Mouse (Mus musculus): ENCODE data around the gene Tsnax. TPM values are rescaled to one million over a fixed set of nuclear protein-coding genes. Genes with fewer than 3 reads are reported as not detected.

Tsnax gene
- 63.0 and 71.6 TPM in 2 replicates for total RNA-seq (2017)

DNA sequence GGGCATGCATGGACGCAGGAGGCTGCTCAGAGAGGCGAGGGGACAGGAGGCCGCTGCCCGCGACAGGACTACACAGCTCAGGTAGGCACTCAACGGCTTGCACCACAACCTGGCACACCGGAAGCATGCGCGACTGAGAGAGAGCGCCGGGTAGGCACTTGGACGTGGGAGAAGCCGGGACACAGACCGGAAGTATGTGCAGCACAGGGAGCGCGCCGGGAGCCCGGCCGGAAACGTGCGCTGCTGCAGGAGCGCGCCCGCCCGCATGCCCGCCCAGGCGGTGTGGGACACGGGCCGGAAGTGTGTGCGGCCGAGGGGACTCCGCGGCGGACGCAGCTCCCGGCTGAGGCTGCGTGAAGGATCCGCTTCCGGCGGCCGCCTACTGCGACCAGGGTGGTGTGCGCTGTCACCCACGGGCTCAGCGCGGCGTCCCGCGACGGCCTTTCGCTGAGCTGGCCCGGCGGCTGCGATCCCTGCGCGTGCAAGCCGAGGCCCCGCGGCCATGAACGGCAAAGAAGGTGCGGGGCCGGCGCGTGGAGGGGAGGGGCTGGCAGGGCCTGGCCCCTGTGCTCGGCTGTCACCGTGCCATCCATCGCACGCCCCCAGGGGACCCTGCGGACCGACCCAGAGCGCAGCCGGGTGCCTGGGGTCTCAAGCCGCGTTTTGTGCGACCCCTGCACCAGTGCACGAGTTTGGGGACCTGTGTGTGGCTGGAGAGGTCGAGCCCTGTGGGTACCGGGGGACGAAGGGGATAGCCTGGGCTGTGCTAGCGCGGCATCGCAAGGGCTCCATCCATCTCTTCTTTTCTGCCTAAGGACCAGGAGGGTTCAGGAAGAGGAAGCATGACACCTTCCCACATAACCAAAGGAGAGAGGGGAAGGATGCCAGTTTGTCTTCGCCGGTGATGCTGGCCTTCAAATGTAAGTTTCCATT is at the start of gene Tsnax:
TSS of gene Tsnax (plus strand) at position 303 of the 933 bp plus-strand sequence.
- peak; percentile 63 to 93 for ATAC-seq (replicated peaks in 1 of 2; ENCODE audit: insufficient read depth in 1 of 2, low FRiP score in 2 of 2, low TSS enrichment in 1 of 2, low read depth in 1 of 2, poor library complexity in 2 of 2, severe bottlenecking in 2 of 2)

DNA sequence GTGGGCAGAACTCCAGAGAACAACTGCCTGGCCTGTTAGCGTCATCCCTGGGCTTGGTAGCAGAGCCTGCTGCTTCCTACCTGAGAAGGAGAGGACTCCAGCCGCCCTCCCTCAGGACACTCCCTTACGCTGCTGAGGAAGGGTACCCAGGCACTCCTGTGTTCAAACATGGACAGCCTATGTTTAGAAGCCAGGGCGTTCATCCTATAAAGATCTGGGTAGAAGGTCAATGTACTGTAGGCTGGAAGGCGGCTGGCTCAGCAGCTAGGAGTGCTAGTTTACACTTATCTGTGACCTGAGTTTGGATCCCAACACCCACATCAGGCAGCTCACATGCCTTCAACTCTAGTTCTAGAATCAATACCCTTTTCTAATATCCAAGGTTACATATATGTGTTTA is 49.6 kb upstream of the Tsnax start:
- no peak for ATAC-seq (replicated peaks in 1 of 2; ENCODE audit: insufficient read depth in 1 of 2, low FRiP score in 2 of 2, low TSS enrichment in 1 of 2, low read depth in 1 of 2, poor library complexity in 2 of 2, severe bottlenecking in 2 of 2)

DNA sequence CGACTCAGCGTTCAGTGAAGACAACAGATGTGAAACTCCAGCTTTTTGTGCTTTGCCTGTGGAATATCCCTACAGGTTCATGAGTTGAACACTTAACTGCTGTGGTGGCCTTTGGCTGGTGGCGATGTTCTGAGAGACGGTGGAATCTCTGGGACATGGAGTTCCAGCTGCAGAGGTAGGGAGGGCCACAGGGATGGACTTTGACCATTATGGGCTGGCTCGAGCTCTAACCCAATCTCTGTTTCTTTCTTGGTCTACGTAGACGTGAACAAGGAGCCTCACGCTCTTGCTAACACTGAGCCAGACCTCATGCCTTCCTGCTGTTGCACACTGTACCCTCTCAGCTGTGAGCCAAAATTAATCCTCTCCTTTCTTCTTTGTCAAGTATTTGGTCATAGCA is 47.8 kb upstream of the Tsnax start:
- ATAC-seq (replicated peaks in 1 of 2; ENCODE audit: insufficient read depth in 1 of 2, low FRiP score in 2 of 2, low TSS enrichment in 1 of 2, low read depth in 1 of 2, poor library complexity in 2 of 2, severe bottlenecking in 2 of 2): no peak

DNA sequence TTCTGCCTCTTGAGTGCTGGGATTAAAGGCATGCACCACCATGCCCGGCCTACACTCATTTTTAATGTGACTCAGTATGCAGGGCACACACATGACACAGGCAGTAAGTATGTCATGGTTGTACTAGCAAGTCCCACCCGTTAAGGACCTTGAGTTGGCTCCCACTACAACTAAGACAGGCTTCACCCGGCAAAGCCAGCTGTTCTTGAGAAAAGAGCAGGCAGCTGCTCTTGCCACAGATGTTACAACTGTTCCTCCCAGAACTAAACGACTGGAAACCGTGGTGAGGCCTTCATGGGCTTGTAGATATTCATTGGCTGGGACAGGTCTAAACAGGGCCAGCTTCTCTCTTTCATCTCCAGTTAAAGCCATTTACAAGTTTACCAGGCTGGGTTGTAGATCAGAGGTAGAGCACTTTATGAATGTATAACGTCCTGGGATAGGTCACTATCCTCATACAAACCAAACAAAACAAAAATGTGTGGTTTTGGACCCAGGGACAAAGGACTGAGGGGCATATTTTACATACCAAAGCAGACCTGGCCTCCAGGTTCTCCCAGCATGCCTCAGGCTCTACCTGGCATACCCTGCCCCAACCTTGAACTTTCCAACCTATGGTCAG is 42.4 kb upstream of the Tsnax start:
- ATAC-seq (replicated peaks in 1 of 2; ENCODE audit: insufficient read depth in 1 of 2, low FRiP score in 2 of 2, low TSS enrichment in 1 of 2, low read depth in 1 of 2, poor library complexity in 2 of 2, severe bottlenecking in 2 of 2): no peak

DNA sequence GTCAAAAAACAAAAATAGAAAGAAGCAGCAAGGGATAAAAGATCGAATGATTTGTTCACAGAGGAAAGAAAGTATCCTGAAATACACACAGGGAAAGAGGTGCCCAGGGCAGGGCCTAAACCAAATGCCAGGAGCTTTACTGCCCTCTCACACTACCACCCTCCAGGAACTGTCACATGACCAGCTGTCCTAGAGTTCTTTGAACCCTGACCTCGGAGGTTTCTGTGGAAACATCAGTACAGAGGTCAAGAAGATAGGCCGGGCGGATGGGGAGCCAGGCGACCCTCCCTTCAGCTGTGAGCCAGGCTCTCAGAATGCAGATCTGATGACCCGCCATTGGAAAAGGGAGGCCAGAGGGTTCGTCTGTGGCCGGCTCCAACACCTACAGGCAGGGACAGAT is 39.6 kb upstream of the Tsnax start:
- ATAC-seq (replicated peaks in 1 of 2; ENCODE audit: insufficient read depth in 1 of 2, low FRiP score in 2 of 2, low TSS enrichment in 1 of 2, low read depth in 1 of 2, poor library complexity in 2 of 2, severe bottlenecking in 2 of 2): no peak

DNA sequence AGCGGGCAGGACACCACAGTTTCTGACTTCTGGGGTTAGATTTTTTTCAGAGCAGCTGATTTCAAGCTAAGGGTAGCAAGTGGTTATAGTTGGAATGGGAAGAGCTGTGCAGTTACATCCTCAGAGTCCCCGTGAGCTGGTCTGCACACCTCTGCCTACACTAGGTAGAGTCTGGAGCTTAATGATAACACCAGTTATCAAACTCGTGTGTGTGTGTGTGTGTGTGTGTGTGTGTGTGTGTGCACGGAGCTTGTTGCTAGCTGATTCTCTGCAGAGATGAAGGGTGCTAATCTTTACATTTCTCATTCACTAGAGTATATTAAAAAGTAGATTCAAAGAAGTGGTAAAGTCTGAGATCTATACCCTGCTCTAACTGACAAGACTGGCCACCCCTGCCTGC is 38.5 kb upstream of the Tsnax start:
- no peak for ATAC-seq (replicated peaks in 1 of 2; ENCODE audit: insufficient read depth in 1 of 2, low FRiP score in 2 of 2, low TSS enrichment in 1 of 2, low read depth in 1 of 2, poor library complexity in 2 of 2, severe bottlenecking in 2 of 2)

DNA sequence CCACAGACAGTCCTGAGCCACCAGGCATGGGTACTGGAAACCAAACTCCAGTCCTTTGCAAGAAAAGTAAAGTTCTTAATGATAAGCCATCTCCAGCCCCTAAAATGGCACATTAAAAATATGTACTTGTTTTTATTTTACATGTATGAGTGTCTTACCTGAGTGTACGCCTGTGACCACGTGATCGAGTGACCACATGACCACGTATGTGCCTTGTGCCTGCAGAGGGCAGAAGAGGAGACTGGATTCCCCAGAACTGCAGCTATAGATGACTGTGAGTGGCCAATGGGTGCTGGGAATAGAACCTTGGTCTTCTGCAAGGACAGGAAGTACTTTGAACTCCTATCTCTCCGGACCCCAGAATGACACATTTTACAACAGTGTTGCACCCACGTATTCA is 36.6 kb upstream of the Tsnax start:
- ATAC-seq (replicated peaks in 1 of 2; ENCODE audit: insufficient read depth in 1 of 2, low FRiP score in 2 of 2, low TSS enrichment in 1 of 2, low read depth in 1 of 2, poor library complexity in 2 of 2, severe bottlenecking in 2 of 2): no peak

DNA sequence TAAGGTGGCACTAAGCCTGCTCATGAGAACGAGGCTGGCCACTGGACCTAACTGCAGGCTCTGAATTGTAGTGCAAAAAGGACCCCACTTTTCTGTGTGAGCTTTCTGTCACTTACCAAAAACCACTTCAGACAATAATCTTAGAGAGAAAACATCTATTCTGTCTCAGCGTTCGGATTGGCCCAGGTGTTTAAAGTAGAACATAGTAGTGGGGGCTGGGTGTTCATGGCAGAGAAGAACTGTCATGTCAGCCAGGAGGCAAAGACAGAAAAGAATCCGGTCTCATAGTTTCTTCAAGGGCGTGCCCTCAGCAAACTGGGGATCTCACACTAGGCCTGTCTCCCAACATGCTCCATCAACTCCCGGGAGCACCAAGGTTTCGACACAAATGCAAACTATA is 34.8 kb upstream of the Tsnax start:
- ATAC-seq (replicated peaks in 1 of 2; ENCODE audit: insufficient read depth in 1 of 2, low FRiP score in 2 of 2, low TSS enrichment in 1 of 2, low read depth in 1 of 2, poor library complexity in 2 of 2, severe bottlenecking in 2 of 2): no peak

DNA sequence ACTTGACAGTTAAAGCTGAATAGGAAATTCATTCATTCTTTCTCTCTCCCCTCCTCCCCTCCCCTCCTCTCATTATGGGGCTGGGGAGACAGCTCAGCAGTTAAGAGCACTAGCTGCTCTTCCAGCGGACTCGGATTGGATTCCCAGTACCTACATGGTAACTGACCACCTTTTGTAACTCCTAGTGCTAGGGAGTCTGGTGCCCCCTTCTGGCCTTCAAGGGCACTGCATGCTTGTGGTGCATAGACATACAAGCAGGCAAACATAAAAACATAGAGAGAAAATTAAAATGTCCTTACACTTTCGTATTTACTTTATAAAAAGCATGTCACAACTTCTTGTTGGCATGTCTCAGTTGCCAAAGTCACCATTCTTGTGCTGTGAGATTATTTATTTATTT is 32.8 kb upstream of the Tsnax start:
- no peak for ATAC-seq (replicated peaks in 1 of 2; ENCODE audit: insufficient read depth in 1 of 2, low FRiP score in 2 of 2, low TSS enrichment in 1 of 2, low read depth in 1 of 2, poor library complexity in 2 of 2, severe bottlenecking in 2 of 2)

DNA sequence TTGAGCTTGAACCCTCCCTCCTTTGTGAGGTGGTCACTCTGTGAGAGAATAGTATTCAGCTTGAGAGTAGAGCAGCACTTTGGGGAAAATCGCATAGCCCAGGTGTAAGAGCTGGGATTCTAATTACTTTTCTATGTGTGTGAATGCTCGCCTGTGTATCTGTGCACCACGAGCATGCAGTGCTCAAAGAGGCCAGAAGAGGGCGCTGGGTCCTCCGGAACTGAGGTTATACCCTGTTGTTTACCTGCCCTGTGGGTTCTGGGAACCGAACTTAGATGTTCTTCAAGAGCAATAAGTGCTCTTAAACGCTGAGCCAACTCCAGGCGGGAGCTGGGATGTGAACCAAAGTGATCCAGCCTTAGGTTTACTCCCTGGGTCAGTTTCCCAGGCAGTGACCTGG is 32.0 kb upstream of the Tsnax start:
- no peak for ATAC-seq (replicated peaks in 1 of 2; ENCODE audit: insufficient read depth in 1 of 2, low FRiP score in 2 of 2, low TSS enrichment in 1 of 2, low read depth in 1 of 2, poor library complexity in 2 of 2, severe bottlenecking in 2 of 2)

DNA sequence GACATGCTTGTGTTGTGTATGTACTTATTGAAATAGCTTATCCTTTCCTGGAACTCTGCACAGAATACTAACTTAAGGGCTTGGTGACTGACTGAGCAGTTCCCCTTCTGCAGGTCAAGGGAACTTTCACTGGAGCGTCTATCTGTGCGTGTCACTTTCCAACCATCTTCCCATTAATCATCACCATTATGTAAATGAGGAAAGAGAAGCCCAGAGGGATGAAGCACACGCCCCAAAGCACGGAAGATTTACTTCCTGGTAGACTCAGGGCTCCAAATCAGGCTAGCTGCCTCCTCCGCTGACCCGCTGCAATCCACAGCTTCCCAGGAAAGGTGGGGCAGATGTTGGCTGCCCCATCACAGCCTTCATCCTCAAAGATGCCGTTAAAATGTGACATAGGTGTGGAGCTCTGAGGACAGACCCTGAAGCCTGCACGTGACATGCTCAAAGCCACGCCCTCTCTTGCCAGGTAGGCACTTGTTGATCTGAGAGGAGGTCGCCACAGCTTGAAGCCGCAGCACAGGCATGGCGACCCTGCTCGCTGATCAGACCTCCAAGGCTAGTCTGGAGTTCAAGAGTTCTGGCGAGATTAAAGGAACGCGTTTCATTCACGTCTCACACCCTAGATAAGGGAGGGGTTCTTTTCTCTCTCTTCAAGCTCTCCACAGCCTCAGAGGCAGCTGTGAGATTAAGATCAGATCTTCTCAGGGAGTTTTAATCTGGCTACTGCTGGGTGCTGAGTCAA is 21.7 kb upstream of the Tsnax start:
- ATAC-seq (replicated peaks in 1 of 2; ENCODE audit: insufficient read depth in 1 of 2, low FRiP score in 2 of 2, low TSS enrichment in 1 of 2, low read depth in 1 of 2, poor library complexity in 2 of 2, severe bottlenecking in 2 of 2): no peak

DNA sequence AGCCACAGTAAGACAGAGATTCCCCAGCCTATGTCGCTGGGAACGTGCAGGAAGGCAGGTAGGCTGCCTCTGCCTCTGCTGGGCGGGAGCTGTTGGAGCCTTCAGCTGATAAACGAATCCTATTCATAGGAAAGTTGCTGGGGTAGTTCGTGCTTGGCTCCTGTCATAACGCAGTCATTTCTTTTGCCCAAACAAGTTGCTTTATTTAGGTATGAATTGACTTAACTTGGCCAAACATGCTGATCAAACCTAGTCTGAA is 21.2 kb upstream of the Tsnax start:
- no peak for ATAC-seq (replicated peaks in 1 of 2; ENCODE audit: insufficient read depth in 1 of 2, low FRiP score in 2 of 2, low TSS enrichment in 1 of 2, low read depth in 1 of 2, poor library complexity in 2 of 2, severe bottlenecking in 2 of 2)

DNA sequence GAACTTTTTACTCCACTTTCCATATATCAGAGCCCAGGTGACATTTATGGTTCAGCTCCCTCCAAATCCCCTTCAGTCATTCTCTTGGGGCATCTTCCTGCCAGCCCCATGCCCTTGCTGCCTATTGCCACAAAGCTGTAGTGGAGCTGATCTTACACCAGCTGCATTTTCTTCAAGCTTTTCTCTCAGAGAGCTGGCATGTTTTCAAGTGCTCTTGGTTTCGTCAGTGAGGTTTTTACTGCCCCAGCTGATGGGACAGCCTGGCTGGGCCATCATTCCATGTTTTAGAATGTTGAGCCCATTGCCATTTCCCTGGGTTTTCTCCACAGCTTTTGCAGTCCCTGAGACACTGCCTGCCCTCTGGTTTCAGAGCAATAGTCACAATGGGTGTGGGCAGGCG is 17.0 kb upstream of the Tsnax start:
- ATAC-seq (replicated peaks in 1 of 2; ENCODE audit: insufficient read depth in 1 of 2, low FRiP score in 2 of 2, low TSS enrichment in 1 of 2, low read depth in 1 of 2, poor library complexity in 2 of 2, severe bottlenecking in 2 of 2): no peak

DNA sequence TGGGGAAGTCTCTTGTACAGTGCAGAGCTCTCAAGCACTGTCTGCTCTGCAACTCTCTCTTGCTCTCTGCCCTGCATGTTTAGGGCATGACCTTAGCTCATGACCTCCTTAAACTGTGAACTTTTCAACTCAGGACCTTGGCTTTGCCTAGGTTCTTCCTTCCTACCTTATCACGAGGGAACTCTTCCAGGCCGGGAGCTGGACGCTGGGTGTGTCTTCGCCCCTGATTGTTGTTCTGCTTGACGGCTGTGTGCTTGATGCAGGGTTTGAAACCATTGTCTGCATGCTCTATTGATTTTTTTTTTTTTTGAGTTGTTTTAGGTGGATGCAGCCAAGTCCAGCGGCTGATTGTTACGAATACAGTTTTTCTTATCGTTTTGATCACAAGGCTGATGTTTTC is 11.3 kb downstream of the Tsnax start:
- no peak for ATAC-seq (replicated peaks in 1 of 2; ENCODE audit: insufficient read depth in 1 of 2, low FRiP score in 2 of 2, low TSS enrichment in 1 of 2, low read depth in 1 of 2, poor library complexity in 2 of 2, severe bottlenecking in 2 of 2)

DNA sequence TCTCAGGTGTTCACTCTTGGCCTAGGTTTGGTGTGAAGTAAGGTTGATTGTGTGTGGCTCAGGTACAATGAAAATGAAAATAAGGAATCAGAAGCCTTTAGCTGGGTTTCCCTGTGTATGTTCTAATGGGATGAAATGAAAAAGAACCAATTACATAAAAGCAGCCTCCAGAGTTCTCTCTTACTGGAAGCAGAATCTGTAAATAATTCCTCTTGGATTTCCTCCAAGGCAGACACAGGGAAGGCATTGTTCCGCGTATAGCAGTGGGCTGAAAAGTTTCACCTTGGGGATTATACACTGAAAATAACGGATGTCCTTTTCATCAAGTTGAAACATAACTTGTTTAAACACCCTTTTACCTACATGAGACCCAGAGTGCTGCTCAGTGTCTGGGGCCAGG is 14.4 kb downstream of the Tsnax start:
- ATAC-seq (replicated peaks in 1 of 2; ENCODE audit: insufficient read depth in 1 of 2, low FRiP score in 2 of 2, low TSS enrichment in 1 of 2, low read depth in 1 of 2, poor library complexity in 2 of 2, severe bottlenecking in 2 of 2): no peak

DNA sequence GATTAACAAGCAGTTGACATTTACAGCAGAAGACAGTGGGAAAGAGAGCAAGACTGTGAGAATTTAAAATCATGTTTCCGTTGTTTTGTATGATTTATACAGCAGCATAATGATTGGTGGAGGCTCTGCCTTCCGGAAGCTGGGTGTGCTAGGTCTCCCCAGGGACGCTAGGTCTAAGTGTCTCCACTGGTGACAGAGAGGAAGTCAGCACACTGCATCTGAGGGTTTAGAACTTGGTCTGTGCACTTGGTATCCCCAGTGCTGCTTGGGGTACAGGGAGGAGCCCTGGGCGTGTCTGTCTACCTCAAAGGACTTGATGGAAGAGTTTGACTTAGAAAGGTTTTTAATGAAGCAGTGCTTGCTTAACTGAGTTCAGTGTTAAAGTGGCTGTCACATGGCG is 16.0 kb downstream of the Tsnax start:
- ATAC-seq (replicated peaks in 1 of 2; ENCODE audit: insufficient read depth in 1 of 2, low FRiP score in 2 of 2, low TSS enrichment in 1 of 2, low read depth in 1 of 2, poor library complexity in 2 of 2, severe bottlenecking in 2 of 2): no peak

DNA sequence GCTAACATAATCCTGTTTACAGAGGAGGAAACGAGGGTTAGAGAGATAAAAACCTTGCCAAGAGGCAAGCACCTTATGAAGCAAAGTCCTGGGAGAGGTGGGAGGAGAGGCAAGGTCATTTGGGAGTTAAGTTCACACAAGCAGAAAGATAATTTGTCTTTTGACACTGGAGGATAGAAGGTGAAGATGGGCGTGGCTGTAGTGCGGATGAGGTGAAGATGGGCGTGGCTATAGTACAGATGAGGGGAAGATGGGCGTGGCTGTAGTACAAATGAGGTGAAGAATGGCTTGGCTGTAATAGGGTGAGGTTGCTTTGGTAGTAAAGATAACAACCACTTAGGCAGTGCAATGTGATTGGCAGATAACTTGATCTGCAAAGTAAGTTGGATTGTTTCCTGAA is 18.5 kb downstream of the Tsnax start:
- no peak for ATAC-seq (replicated peaks in 1 of 2; ENCODE audit: insufficient read depth in 1 of 2, low FRiP score in 2 of 2, low TSS enrichment in 1 of 2, low read depth in 1 of 2, poor library complexity in 2 of 2, severe bottlenecking in 2 of 2)

DNA sequence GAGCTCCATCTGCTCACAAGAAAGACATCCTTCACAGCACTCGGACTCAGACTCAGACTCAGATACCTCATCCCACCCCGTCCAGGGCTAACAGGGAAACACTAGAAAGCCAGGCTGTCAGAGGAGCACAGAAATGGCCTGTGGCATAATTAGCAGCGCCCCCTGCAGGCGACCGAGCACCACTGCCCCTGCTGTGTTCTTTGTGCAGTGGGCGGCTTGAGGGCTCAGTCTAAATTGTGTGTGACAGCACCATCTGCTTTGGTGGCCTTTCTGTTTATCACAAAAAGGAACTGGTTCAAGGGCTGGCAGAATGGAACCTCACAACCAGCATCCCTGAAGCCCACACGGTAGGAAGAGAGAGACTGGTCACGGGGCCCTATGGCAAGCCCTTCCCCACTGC is 21.9 kb downstream of the Tsnax start:
- ATAC-seq (replicated peaks in 1 of 2; ENCODE audit: insufficient read depth in 1 of 2, low FRiP score in 2 of 2, low TSS enrichment in 1 of 2, low read depth in 1 of 2, poor library complexity in 2 of 2, severe bottlenecking in 2 of 2): peak; percentile 69 to 73
